Mouse (Mus musculus): Measurements from ENCODE around the gene Lamc3. TPM values are rescaled to one million over a fixed set of nuclear protein-coding genes. Genes with fewer than 3 reads are reported as not detected.

Lamc3 gene
- polyA plus RNA-seq (2016; fragmentation: Nextera tagmentation; extraction: Ambion mirVana) = 8.4 and 8.6 TPM in 2 replicates

GRCm38 (mm10) chr2:31887030-31887429, at the start of gene Lamc3:
Lamc3 (plus strand) TSS chr2:31887291.
- Histone ChIP-seq H3K27ac (peak within 1 kb of the TSS; percentile 40), H3K9me3 (no peaks in the 10 kb centered on the region), H3K4me3 (peak within 1 kb of the TSS; percentile 38), H3K4me1 (replicated peaks) (peaks cover 33% of the 10 kb centered on the region), H3K36me3 (no peaks in the 10 kb centered on the region), H3K27me3 (ENCODE audit: insufficient read depth, poor library complexity, severe bottlenecking) (peaks cover 83% of the 10 kb centered on the region)
- WGBS = 7% methylated on average over 26 of the region's 26 CpGs
- DNase-seq (ENCODE audit: low spot score) = peak; percentile 56

- no peak for DNase-seq (ENCODE audit: low spot score)
- Histone ChIP-seq H3K27me3 (ENCODE audit: insufficient read depth, poor library complexity, severe bottlenecking) (peaks cover 74% of the 10 kb centered on the region), H3K36me3 (no peaks in the 10 kb centered on the region), H3K27ac (no peak overlapping the region), H3K4me3 (no peak overlapping the region), H3K4me1 (replicated peaks) (peaks cover 47% of the 10 kb centered on the region), H3K9me3 (no peaks in the 10 kb centered on the region)
- WGBS = 52% methylated on average over 1 of the region's 1 CpGs
These were observed 48.2 kb upstream of the Lamc3 start for GRCm38 (mm10) chr2:31838868-31839267.

- Histone ChIP-seq H3K4me3 (peak overlapping the region; percentile 67), H3K27ac (no peak overlapping the region), H3K27me3 (ENCODE audit: insufficient read depth, poor library complexity, severe bottlenecking) (peaks cover 84% of the 10 kb centered on the region), H3K9me3 (no peaks in the 10 kb centered on the region), H3K4me1 (replicated peaks) (peaks cover 50% of the 10 kb centered on the region), H3K36me3 (no peaks in the 10 kb centered on the region)
- 6% methylated on average over 10 of the region's 10 CpGs for WGBS
- peak; percentile 29 for DNase-seq (ENCODE audit: low spot score)
These were observed 42.4 kb upstream of the Lamc3 start for GRCm38 (mm10) chr2:31844729-31845136.

GRCm38 (mm10) chr2:31845512-31845895, 41.6 kb upstream of the Lamc3 start:
- H3K36me3 ChIP-seq = no peaks in the 10 kb centered on the region
- H3K27me3 ChIP-seq (ENCODE audit: insufficient read depth, poor library complexity, severe bottlenecking) = peaks cover 76% of the 10 kb centered on the region
- no peaks in the 10 kb centered on the region for H3K9me3 ChIP-seq
- peaks cover 53% of the 10 kb centered on the region for H3K4me1 ChIP-seq (replicated peaks)
- peak overlapping the region; percentile 67 for H3K4me3 ChIP-seq
- 2% methylated on average over 26 of the region's 26 CpGs for WGBS
- peak overlapping the region; percentile 74 for H3K27ac ChIP-seq
- DNase-seq (ENCODE audit: low spot score) = peak; percentile 24

GRCm38 (mm10) chr2:31845896-31846691, 41.0 kb upstream of the Lamc3 start, which contains the start of gene Fibcd1:
Fibcd1 (minus strand) TSS chr2:31846005.
- under 1% methylated on average over 87 of the region's 88 CpGs for whole genome bisulfite sequencing

GRCm38 (mm10) chr2:31846692-31847660, 40.1 kb upstream of the Lamc3 start:
- DNase-seq (ENCODE audit: low spot score) = peak; percentile 38
- Histone ChIP-seq H3K9me3 (no peaks in the 10 kb centered on the region), H3K27me3 (ENCODE audit: insufficient read depth, poor library complexity, severe bottlenecking) (peaks cover 68% of the 10 kb centered on the region), H3K27ac (peak overlapping the region; percentile 74), H3K4me3 (peak overlapping the region; percentile 67), H3K4me1 (replicated peaks) (peaks cover 66% of the 10 kb centered on the region), H3K36me3 (no peaks in the 10 kb centered on the region)
- 4% methylated on average over 35 of the region's 35 CpGs for WGBS

More at GRCm38 (mm10) chr2:31845896-31846691, 41.0 kb upstream of the Lamc3 start, which contains the start of gene Fibcd1:
- H3K36me3 ChIP-seq = no peaks in the 10 kb centered on the region
- H3K27ac ChIP-seq = peak within 1 kb of the TSS; percentile 74
- peaks cover 57% of the 10 kb centered on the region for H3K4me1 ChIP-seq (replicated peaks)
- peak; percentile 46 for DNase-seq (ENCODE audit: low spot score)
- no peaks in the 10 kb centered on the region for H3K9me3 ChIP-seq
- H3K27me3 ChIP-seq (ENCODE audit: insufficient read depth, poor library complexity, severe bottlenecking) = peaks cover 73% of the 10 kb centered on the region
- H3K4me3 ChIP-seq = peak within 1 kb of the TSS; percentile 67

- Histone ChIP-seq H3K4me3 (no peak overlapping the region), H3K27me3 (ENCODE audit: insufficient read depth, poor library complexity, severe bottlenecking) (peaks cover 60% of the 10 kb centered on the region), H3K27ac (peak overlapping the region; percentile 5; the same call in 1 of the 2 replicates), H3K36me3 (no peaks in the 10 kb centered on the region), H3K9me3 (no peaks in the 10 kb centered on the region), H3K4me1 (replicated peaks) (peaks cover 70% of the 10 kb centered on the region)
- no peak for DNase-seq (ENCODE audit: low spot score)
- WGBS = 22% methylated on average over 6 of the region's 6 CpGs
These were observed 39.2 kb upstream of the Lamc3 start for GRCm38 (mm10) chr2:31847908-31848307.

GRCm38 (mm10) chr2:31850141-31850540, 37.0 kb upstream of the Lamc3 start:
- DNase-seq (ENCODE audit: low spot score) = peak; percentile 62
- H3K4me1 ChIP-seq (replicated peaks) = peaks cover 70% of the 10 kb centered on the region

GRCm38 (mm10) chr2:31855991-31856390, 31.1 kb upstream of the Lamc3 start:
- Histone ChIP-seq H3K27ac (no peak overlapping the region), H3K27me3 (ENCODE audit: insufficient read depth, poor library complexity, severe bottlenecking) (peaks cover 45% of the 10 kb centered on the region), H3K9me3 (no peaks in the 10 kb centered on the region), H3K36me3 (no peaks in the 10 kb centered on the region), H3K4me1 (replicated peaks) (peaks cover 65% of the 10 kb centered on the region), H3K4me3 (no peak overlapping the region)
- DNase-seq (ENCODE audit: low spot score) = no peak
- WGBS = 67% methylated on average over 8 of the region's 8 CpGs

More at GRCm38 (mm10) chr2:31850141-31850540, 37.0 kb upstream of the Lamc3 start:
- Histone ChIP-seq H3K36me3 (no peaks in the 10 kb centered on the region), H3K4me3 (no peak overlapping the region), H3K27ac (no peak overlapping the region), H3K27me3 (ENCODE audit: insufficient read depth, poor library complexity, severe bottlenecking) (peaks cover 38% of the 10 kb centered on the region), H3K9me3 (no peaks in the 10 kb centered on the region)
- WGBS = 26% methylated on average over 12 of the region's 12 CpGs

- H3K27me3 ChIP-seq (ENCODE audit: insufficient read depth, poor library complexity, severe bottlenecking) = peaks cover 41% of the 10 kb centered on the region
- H3K27ac ChIP-seq = no peak overlapping the region
- no peaks in the 10 kb centered on the region for H3K9me3 ChIP-seq
- H3K4me3 ChIP-seq = no peak overlapping the region
- H3K4me1 ChIP-seq (replicated peaks) = peaks cover 53% of the 10 kb centered on the region
- no peak for DNase-seq (ENCODE audit: low spot score)
- H3K36me3 ChIP-seq = no peaks in the 10 kb centered on the region
- 83% methylated on average over 6 of the region's 6 CpGs for WGBS
These were observed 29.9 kb upstream of the Lamc3 start for GRCm38 (mm10) chr2:31857180-31857579.

GRCm38 (mm10) chr2:31858500-31858899, 28.6 kb upstream of the Lamc3 start:
- Histone ChIP-seq H3K4me3 (no peak overlapping the region), H3K27me3 (ENCODE audit: insufficient read depth, poor library complexity, severe bottlenecking) (peaks cover 41% of the 10 kb centered on the region), H3K36me3 (no peaks in the 10 kb centered on the region), H3K27ac (peak overlapping the region; percentile 9; the same call in 1 of the 2 replicates), H3K9me3 (no peaks in the 10 kb centered on the region), H3K4me1 (replicated peaks) (peaks cover 53% of the 10 kb centered on the region)
- WGBS = 15% methylated on average over 12 of the region's 12 CpGs
- no peak for DNase-seq (ENCODE audit: low spot score)

GRCm38 (mm10) chr2:31862919-31863318, 24.2 kb upstream of the Lamc3 start:
- peaks cover 41% of the 10 kb centered on the region for H3K4me1 ChIP-seq (replicated peaks)
- H3K27ac ChIP-seq = no peak overlapping the region
- H3K27me3 ChIP-seq (ENCODE audit: insufficient read depth, poor library complexity, severe bottlenecking) = peaks cover 28% of the 10 kb centered on the region
- 68% methylated on average over 1 of the region's 1 CpGs for WGBS
- no peak for DNase-seq (ENCODE audit: low spot score)
- no peaks in the 10 kb centered on the region for H3K9me3 ChIP-seq
- no peaks in the 10 kb centered on the region for H3K36me3 ChIP-seq
- no peak overlapping the region for H3K4me3 ChIP-seq

All from hindbrain, embryonic 10.5 days (tissue).